Mouse (Mus musculus) lung, embryonic 14.5 days (tissue): ENCODE data around the gene Ptgds. TPM values are rescaled to one million over a fixed set of nuclear protein-coding genes. Genes with fewer than 3 reads are reported as not detected.
A peak's percentile ranks its signal among the peaks of the same experiment; 100 is the strongest.

ENCODE experiments used
- ATAC-seq: fragments of 200-750 bp; cut with Nextera tagmentation; 2 replicates; pipeline ENCODE4 v1.8.0; 2017; ENCODE audit warnings: mild to moderate bottlenecking, moderate TSS enrichment, moderate library complexity; ENCODE audit not compliant: insufficient read depth
- DNase-seq: peaks from one replicate; pipeline ENCODE4 v3.0.0-alpha.2; 2015
- H3K27ac ChIP-seq: fragments of 300-500 bp; sonication (generic); 2 replicates; pipeline ENCODE4 v1.5.1; 2014; ENCODE audit warnings: low read depth, mild to moderate bottlenecking, moderate library complexity
- H3K27me3 ChIP-seq: fragments of 300-500 bp; sonication (generic); 2 replicates; pipeline ENCODE4 v1.6.1; 2014; ENCODE audit warnings: low read length, control low read depth; ENCODE audit not compliant: insufficient read depth
- H3K36me3 ChIP-seq: fragments of 300-500 bp; sonication (generic); 2 replicates; pipeline ENCODE4 v1.6.1; 2014; ENCODE audit warnings: control low read depth; ENCODE audit not compliant: insufficient read depth
- H3K4me1 ChIP-seq: fragments of 300-500 bp; sonication (generic); 2 replicates; pipeline ENCODE4 v1.6.1; 2014; ENCODE audit warnings: antibody characterized with exemption, control low read depth; ENCODE audit not compliant: insufficient read depth
- H3K4me2 ChIP-seq: fragments of 300-500 bp; sonication (generic); 2 replicates; pipeline ENCODE4 v1.6.1; 2014; ENCODE audit warnings: mild to moderate bottlenecking
- H3K4me3 ChIP-seq: fragments of 300-500 bp; sonication (generic); 2 replicates; pipeline ENCODE4 v1.5.1; 2014; ENCODE audit warnings: low read depth, low read length
- H3K9ac ChIP-seq: fragments of 300-500 bp; sonication (generic); 2 replicates; pipeline ENCODE4 v1.6.1; 2014
- H3K9me3 ChIP-seq: fragments of 300-500 bp; sonication (generic); 2 replicates; pipeline ENCODE4 v1.6.1; 2016; ENCODE audit warnings: low read depth, low read length, control low read depth
- CTCF ChIP-seq: IDR thresholded peaks from 2 replicates; pipeline ENCODE4 v1.5.1; 2016; ENCODE audit warnings: antibody characterized with exemption, low read depth
- WGBS: fragments of 180-500 bp; shearing (Covaris S2); extraction: QIAGEN DNeasy Blood & Tissue Kit; methylation state at CpG from one replicate; pipeline ENCODE4 v1.1.7; 2014; 5-methylcytosine and 5-hydroxymethylcytosine counted together
- polyA plus RNA-seq: library from polyadenylated mRNA; unstranded; fragments of >200 nt; fragmentation: Nextera tagmentation; extraction: Ambion mirVana; gene quantifications from 2 replicates; pipeline ENCODE4 v1.2.1, GENCODE M21; 2014

Ptgds gene
- polyA plus RNA-seq, 1 experiment from 2014 or later, result 3.4 TPM

DNA sequence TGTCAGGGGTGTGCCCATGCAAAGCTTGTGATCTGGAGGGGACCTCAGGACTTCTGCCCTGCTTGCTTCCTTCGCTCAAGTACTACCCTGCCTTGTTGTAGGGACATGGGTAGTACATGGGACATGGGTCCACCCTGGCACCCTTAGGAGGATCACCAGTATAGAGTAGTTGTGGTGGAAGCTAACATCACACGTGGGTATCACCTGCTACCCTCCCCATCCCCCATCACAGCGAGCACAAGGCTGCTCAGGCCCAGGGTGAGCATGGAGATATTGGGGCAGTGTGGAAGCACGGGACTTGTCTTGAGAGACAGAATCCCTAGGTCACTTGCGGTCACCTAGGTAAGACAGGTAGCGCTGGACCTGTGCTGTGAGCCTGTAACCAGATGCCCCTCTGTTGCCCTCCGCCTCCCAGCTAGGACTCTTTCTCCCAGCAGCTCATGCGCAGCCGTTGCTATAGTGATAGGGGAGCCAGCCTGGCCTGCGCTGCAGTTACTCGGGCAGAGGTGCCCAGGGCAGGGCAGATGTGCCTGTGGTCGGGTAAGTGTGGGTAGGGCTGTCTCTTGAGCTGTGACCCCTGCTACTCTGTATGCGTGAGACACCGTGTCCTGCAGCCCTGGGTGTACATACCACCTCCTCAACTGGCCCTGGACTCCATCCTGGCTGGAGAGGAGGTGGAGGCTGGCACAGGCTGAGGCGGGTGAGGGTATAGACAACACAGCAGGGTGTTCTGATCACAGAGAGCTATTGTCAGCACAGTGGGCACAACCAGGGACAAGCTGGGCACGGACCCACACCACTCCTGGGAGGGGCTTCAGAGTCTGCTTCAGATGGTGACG is 39.2 kb downstream of the Ptgds start:
- TF ChIP-seq CTCF, result no peak
- H3K27ac ChIP-seq, result no peak overlapping the region
- no peaks in the 10 kb centered on the region for H3K4me1 ChIP-seq
- H3K9ac ChIP-seq, result no peak overlapping the region
- WGBS, result 67% methylated on average over 17 of the region's 17 CpGs
- H3K4me3 ChIP-seq, result no peak overlapping the region
- H3K9me3 ChIP-seq, result no peaks in the 10 kb centered on the region
- ATAC-seq (no peak), DNase-seq (no peak)
- peaks cover 28% of the 10 kb centered on the region for H3K27me3 ChIP-seq
- H3K4me2 ChIP-seq, result no peak overlapping the region
- H3K36me3 ChIP-seq, result no peaks in the 10 kb centered on the region

- Histone ChIP-seq H3K27ac (no peak overlapping the region), H3K4me2 (peak overlapping the region; percentile 97), H3K36me3 (no peaks in the 10 kb centered on the region), H3K27me3 (peaks cover 38% of the 10 kb centered on the region), H3K4me1 (no peaks in the 10 kb centered on the region), H3K9me3 (no peaks in the 10 kb centered on the region), H3K9ac (no peak overlapping the region), H3K4me3 (no peak overlapping the region)
- ATAC-seq (no peak), DNase-seq (no peak)
- TF ChIP-seq CTCF, result no peak
- WGBS, result 61% methylated on average over 5 of the region's 5 CpGs
Measured at GRCm38 (mm10) chr2:25429435-25430180, 40.2 kb downstream of the Ptgds start.

DNA sequence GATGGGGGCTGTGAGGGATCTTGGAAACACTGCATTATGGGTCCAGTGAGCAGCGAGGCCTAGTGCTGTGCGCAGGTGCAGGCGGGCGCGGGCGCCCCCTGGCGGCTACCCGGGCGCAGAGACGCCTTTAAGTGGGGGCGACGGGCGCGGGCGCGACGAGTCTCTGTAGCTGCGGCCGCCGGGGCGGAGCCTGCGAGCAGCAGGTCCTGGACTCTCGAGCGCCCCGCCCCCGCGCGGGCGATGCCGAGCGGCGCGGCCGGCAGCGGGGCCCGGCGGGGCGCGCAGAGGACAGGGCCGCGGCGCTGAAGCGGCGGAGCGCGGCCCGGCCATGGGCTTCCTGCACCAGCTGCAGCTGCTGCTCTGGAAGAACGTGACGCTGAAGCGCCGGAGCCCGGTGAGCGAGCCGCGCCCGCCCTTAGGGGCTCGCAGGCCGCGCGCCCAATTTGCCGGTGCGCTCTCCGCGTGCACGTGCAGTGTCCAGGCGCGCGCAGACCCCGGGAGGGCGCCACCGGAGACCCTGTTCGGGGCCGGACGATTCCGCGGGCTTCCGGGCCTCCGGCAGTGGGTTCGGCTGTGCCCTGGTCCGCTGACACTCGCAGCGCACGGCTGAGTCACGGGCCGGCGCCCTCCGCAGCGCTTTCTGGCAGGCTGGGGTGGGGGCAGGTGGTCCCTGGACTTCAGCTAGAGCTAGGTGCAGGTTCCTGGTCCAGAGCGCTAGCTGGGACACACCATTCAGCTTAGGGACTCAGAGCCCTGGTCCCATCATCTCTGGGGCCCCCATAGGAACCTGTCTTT is 41.2 kb downstream of the Ptgds start, which contains the start of gene Abca2:
Abca2 (plus strand) TSS at position 262 of the 795 bp plus-strand sequence.
- DNase-seq, result peak; percentile 95
- Histone ChIP-seq H3K4me1 (no peaks in the 10 kb centered on the region), H3K9ac (peak within 1 kb of the TSS; percentile 68), H3K9me3 (no peaks in the 10 kb centered on the region), H3K27me3 (peaks cover 41% of the 10 kb centered on the region), H3K4me3 (peak within 1 kb of the TSS; percentile 66), H3K36me3 (no peaks in the 10 kb centered on the region), H3K4me2 (peak within 1 kb of the TSS; percentile 97), H3K27ac (no peak within 1 kb of the TSS)
- peak; percentile 90 for ATAC-seq
- peak; percentile 75 for TF ChIP-seq CTCF
- under 1% methylated on average over 74 of the region's 89 CpGs for WGBS

- peaks cover 43% of the 10 kb centered on the region for H3K27me3 ChIP-seq
- 84% methylated on average over 5 of the region's 5 CpGs for WGBS
- no peak for ATAC-seq
- H3K9ac ChIP-seq, result no peak overlapping the region
- no peak overlapping the region for H3K27ac ChIP-seq
- H3K9me3 ChIP-seq, result no peaks in the 10 kb centered on the region
- no peak overlapping the region for H3K4me3 ChIP-seq
- no peaks in the 10 kb centered on the region for H3K36me3 ChIP-seq
- H3K4me1 ChIP-seq, result no peaks in the 10 kb centered on the region
- TF ChIP-seq CTCF, result no peak
- H3K4me2 ChIP-seq, result no peak overlapping the region
- no peak for DNase-seq
Measured at GRCm38 (mm10) chr2:25427256-25427655, 42.6 kb downstream of the Ptgds start.

DNA sequence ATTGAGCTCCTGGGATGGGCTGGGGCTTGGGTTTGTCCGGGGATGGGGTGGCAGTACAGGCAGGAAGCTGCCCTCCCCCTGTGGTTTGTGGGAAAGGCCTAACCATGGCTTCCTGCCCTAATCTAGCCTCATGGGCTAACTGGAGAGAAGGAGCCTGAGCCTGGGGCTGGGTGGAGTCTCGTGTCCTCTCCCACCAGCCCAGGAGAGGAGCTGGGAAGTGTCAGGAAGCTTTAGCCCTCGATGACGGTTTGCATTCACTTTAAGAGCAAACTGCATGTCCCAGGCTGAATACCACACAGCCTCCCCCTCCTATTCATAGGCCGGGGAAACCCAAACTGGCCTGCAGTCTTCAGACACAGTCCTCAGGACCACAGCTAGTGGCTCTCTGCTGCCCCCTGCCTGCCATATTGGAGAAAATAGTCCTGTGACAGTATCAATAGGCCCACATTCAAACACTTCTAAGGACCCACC is 43.1 kb downstream of the Ptgds start:
- DNase-seq, result peak; percentile 85
- WGBS, result 34% methylated on average over 5 of the region's 5 CpGs
- Histone ChIP-seq H3K4me1 (no peaks in the 10 kb centered on the region), H3K4me3 (no peak overlapping the region), H3K36me3 (no peaks in the 10 kb centered on the region), H3K27ac (no peak overlapping the region), H3K9ac (no peak overlapping the region), H3K9me3 (no peaks in the 10 kb centered on the region), H3K4me2 (no peak overlapping the region), H3K27me3 (peaks cover 43% of the 10 kb centered on the region)
- peak; percentile 87 for TF ChIP-seq CTCF
- ATAC-seq, result no peak

DNA sequence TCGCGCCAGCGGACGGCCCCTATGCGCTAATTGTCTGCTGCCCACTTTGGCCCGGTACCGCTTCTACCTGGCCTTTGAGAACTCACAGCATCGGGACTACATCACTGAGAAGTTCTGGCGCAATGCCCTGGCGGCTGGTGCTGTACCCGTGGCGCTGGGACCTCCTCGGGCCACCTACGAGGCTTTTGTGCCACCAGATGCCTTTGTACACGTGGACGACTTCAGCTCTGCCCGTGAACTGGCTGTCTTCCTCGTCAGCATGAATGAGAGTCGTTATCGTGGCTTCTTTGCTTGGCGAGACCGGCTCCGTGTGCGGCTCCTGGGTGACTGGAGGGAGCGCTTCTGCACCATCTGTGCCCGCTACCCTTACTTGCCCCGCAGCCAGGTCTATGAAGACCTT is 44.4 kb downstream of the Ptgds start:
- Histone ChIP-seq H3K4me2 (no peak overlapping the region), H3K27ac (no peak overlapping the region), H3K9me3 (no peaks in the 10 kb centered on the region), H3K36me3 (no peaks in the 10 kb centered on the region), H3K9ac (no peak overlapping the region), H3K4me3 (no peak overlapping the region), H3K4me1 (no peaks in the 10 kb centered on the region), H3K27me3 (peaks cover 38% of the 10 kb centered on the region)
- 44% methylated on average over 27 of the region's 27 CpGs for WGBS
- ATAC-seq (no peak), DNase-seq (no peak)
- no peak for TF ChIP-seq CTCF
